16 mouse cellular contexts compared by ENCODE assay signal in genomic region chr2:106826023-106826422, GRCm38 (mm10).
"Had no signal": no experiment of that assay in that cellular context is flagged by ENCODE, and none has a peak within 500 bp of the region (broad histone marks: within the 10 kb centered on the region; RNA-seq: fewer than 3 reads in every experiment).

No protein-coding gene starts in this region.

- H3K9ac ChIP-seq: liver, embryonic 15.5 days; liver, postnatal 0 days; lung, embryonic 15.5 days; midbrain, embryonic 12.5 days; neural tube, embryonic 12.5 days; stomach, embryonic 15.5 days had no signal

- H3K4me1 ChIP-seq: liver, embryonic 15.5 days had no signal

- H3K27me3 ChIP-seq: liver, embryonic 15.5 days; lung, embryonic 15.5 days; midbrain, embryonic 12.5 days; neural tube, embryonic 12.5 days; stomach, embryonic 15.5 days had no signal

- H3K36me3 ChIP-seq: liver, embryonic 15.5 days; lung, embryonic 15.5 days; midbrain, embryonic 10.5 days; midbrain, embryonic 12.5 days; neural tube, embryonic 12.5 days; stomach, embryonic 15.5 days had no signal

- DNase-seq: liver, postnatal 0 days; lung, adult 2 months; lung, postnatal 14 days; lung, postnatal 4 days; midbrain, embryonic 14.5 days; thymus, adult 2 months; thymus, postnatal 25 days; thymus, postnatal 4 days had no signal

- ATAC-seq: liver, postnatal 0 days; lung, postnatal 0 days had no signal

- H3K27ac ChIP-seq: liver, embryonic 15.5 days; lung, embryonic 15.5 days; midbrain, embryonic 10.5 days; midbrain, embryonic 12.5 days; neural tube, embryonic 12.5 days; stomach, embryonic 15.5 days; stomach, postnatal 0 days had no signal

- H3K4me2 ChIP-seq: liver, embryonic 15.5 days; lung, embryonic 15.5 days; midbrain, embryonic 12.5 days; neural tube, embryonic 12.5 days; stomach, embryonic 15.5 days had no signal

- H3K4me3 ChIP-seq: liver, embryonic 15.5 days; lung, embryonic 15.5 days; midbrain, embryonic 10.5 days; midbrain, embryonic 12.5 days; neural tube, embryonic 12.5 days; stomach, embryonic 15.5 days had no signal

- H3K9me3 ChIP-seq: liver, embryonic 15.5 days; lung, embryonic 15.5 days; midbrain, embryonic 10.5 days; midbrain, embryonic 12.5 days; neural tube, embryonic 12.5 days; stomach, embryonic 15.5 days had no signal
